Mouse (Mus musculus) olfactory bulb, adult 2 months (tissue): ENCODE data around the gene Prm3.

ENCODE experiments used
- CTCF ChIP-seq: fragments of 200-500 bp; IDR thresholded peaks from 2 replicates; pipeline ENCODE4 v1.5.1; 2012; ENCODE audit warnings: low read depth, mild to moderate bottlenecking, low read length, moderate library complexity; ENCODE audit not compliant: insufficient read depth
- POLR2A ChIP-seq: fragments of 200-500 bp; IDR thresholded peaks from 2 replicates; pipeline ENCODE4 v1.6.1; 2012; ENCODE audit warnings: mild to moderate bottlenecking, low read depth, low read length, moderate library complexity; ENCODE audit not compliant: insufficient read depth

DNA sequence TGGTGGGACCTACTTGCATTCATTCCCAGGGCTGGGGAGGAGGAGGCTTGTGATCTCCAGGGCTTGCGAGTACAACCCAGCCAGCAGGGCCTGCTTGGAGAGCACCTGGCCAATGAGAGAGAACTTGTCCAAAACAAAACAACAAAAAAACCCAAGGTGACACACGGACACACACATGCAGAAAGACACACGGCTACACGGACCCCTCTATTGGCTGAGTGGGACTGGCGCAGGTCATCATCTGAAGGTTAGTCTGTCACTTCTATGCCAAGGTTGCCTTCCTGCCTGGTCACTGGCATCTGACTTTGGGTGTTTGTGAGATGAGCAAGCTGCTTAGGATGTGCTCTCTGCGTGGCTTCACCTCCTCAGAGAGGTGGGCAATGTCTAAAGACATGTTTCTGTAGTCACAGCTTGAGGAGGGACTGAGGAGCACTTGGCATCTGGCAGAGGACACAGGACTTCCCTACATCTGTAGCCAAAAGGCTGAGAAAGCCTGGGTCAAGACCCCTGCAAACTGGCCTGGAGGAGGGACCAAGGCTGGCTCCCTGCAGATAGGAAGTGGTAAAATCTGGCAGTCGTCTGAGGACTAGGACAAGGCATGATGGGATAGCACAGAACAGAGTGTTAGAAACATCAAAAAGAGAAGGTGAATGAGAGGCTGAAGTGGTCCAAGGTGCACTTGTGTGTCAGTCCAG, 37.2 kb upstream of the Prm3 start:
- no peak for TF ChIP-seq POLR2A
- TF ChIP-seq CTCF: no peak
